Mouse (Mus musculus): Measurements from ENCODE around the gene Max. TPM values are rescaled to one million over a fixed set of nuclear protein-coding genes. Genes with fewer than 3 reads are reported as not detected.

Gene Max
- polyA plus RNA-seq, 1 experiment from 2014 or later: 19.4 TPM

- no peak for ATAC-seq (replicated peaks)
- 90% methylated on average over 5 of the region's 5 CpGs for WGBS
- peaks cover 9% of the 10 kb centered on the region for H3K4me1 ChIP-seq
- H3K27ac ChIP-seq (replicated peaks): no peak overlapping the region
- no peak overlapping the region for H3K4me2 ChIP-seq (replicated peaks)
- no peak overlapping the region for H3K4me3 ChIP-seq
- no peak overlapping the region for H3K9ac ChIP-seq (replicated peaks)
- H3K36me3 ChIP-seq: peaks cover 89% of the 10 kb centered on the region
- no peaks in the 10 kb centered on the region for H3K27me3 ChIP-seq
- H3K9me3 ChIP-seq: no peaks in the 10 kb centered on the region
Observed at GRCm38 (mm10) chr12:76950330-76950729, 11.7 kb downstream of the Max start.

- WGBS: 89% methylated on average over 3 of the region's 3 CpGs
- no peak overlapping the region for H3K4me3 ChIP-seq
- ATAC-seq (replicated peaks): no peak
Observed at GRCm38 (mm10) chr12:76948781-76949180, 13.2 kb downstream of the Max start.

GRCm38 (mm10) chr12:76948185-76948584, 13.8 kb downstream of the Max start:
- Histone ChIP-seq H3K9me3 (no peaks in the 10 kb centered on the region), H3K4me1 (no peaks in the 10 kb centered on the region), H3K4me2 (replicated peaks) (no peak overlapping the region), H3K36me3 (peaks cover 84% of the 10 kb centered on the region), H3K27me3 (no peaks in the 10 kb centered on the region), H3K27ac (replicated peaks) (no peak overlapping the region), H3K9ac (replicated peaks) (no peak overlapping the region), H3K4me3 (no peak overlapping the region)
- ATAC-seq (replicated peaks): no peak
- 97% methylated on average over 2 of the region's 2 CpGs for WGBS

More at GRCm38 (mm10) chr12:76948781-76949180, 13.2 kb downstream of the Max start:
- no peaks in the 10 kb centered on the region for H3K27me3 ChIP-seq
- H3K36me3 ChIP-seq: peaks cover 88% of the 10 kb centered on the region
- no peak overlapping the region for H3K4me2 ChIP-seq (replicated peaks)
- no peaks in the 10 kb centered on the region for H3K4me1 ChIP-seq
- no peaks in the 10 kb centered on the region for H3K9me3 ChIP-seq
- no peak overlapping the region for H3K27ac ChIP-seq (replicated peaks)
- no peak overlapping the region for H3K9ac ChIP-seq (replicated peaks)

GRCm38 (mm10) chr12:76947487-76947886, 14.5 kb downstream of the Max start:
- Histone ChIP-seq H3K27ac (replicated peaks) (no peak overlapping the region), H3K9ac (replicated peaks) (no peak overlapping the region), H3K36me3 (peaks cover 81% of the 10 kb centered on the region), H3K4me3 (no peak overlapping the region), H3K4me2 (replicated peaks) (no peak overlapping the region), H3K4me1 (no peaks in the 10 kb centered on the region), H3K9me3 (no peaks in the 10 kb centered on the region), H3K27me3 (no peaks in the 10 kb centered on the region)
- ATAC-seq (replicated peaks): no peak
- 96% methylated on average over 3 of the region's 3 CpGs for WGBS

DNA sequence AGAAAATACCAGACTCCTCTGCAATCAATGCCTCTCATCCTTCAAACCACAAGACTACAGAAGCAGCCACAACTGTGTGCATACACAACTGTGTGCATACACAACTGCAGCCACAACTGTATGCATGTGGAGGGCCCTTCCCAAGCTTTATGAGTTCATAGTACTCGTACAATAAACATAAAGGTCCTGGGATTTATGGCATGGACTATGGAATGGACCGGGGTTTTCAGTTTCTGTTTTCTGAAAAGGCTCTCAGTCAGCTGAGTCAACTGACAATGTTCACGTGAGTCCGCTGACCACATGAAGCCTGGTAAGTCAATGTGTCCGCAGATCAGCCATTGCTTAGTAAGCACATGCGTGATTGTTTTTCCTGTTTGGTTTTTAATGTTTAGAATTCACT, 18.5 kb downstream of the Max start:
- no peak for ATAC-seq (replicated peaks)
- Histone ChIP-seq H3K9me3 (no peaks in the 10 kb centered on the region), H3K4me2 (replicated peaks) (no peak overlapping the region), H3K36me3 (peaks cover 79% of the 10 kb centered on the region), H3K27ac (replicated peaks) (no peak overlapping the region), H3K4me1 (no peaks in the 10 kb centered on the region), H3K27me3 (no peaks in the 10 kb centered on the region), H3K4me3 (no peak overlapping the region), H3K9ac (replicated peaks) (no peak overlapping the region)
- 96% methylated on average over 6 of the region's 6 CpGs for WGBS

GRCm38 (mm10) chr12:76943046-76943445, 19.0 kb downstream of the Max start:
- 89% methylated on average over 3 of the region's 3 CpGs for WGBS
- Histone ChIP-seq H3K27ac (replicated peaks) (no peak overlapping the region), H3K9ac (replicated peaks) (no peak overlapping the region), H3K4me2 (replicated peaks) (no peak overlapping the region), H3K27me3 (no peaks in the 10 kb centered on the region), H3K9me3 (no peaks in the 10 kb centered on the region), H3K4me1 (no peaks in the 10 kb centered on the region), H3K4me3 (no peak overlapping the region), H3K36me3 (peaks cover 79% of the 10 kb centered on the region)
- no peak for ATAC-seq (replicated peaks)

GRCm38 (mm10) chr12:76942476-76942875, 19.5 kb downstream of the Max start:
- no peak overlapping the region for H3K9ac ChIP-seq (replicated peaks)
- H3K9me3 ChIP-seq: no peaks in the 10 kb centered on the region
- no peaks in the 10 kb centered on the region for H3K4me1 ChIP-seq
- peaks cover 78% of the 10 kb centered on the region for H3K36me3 ChIP-seq
- no peak for ATAC-seq (replicated peaks)
- no peak overlapping the region for H3K4me2 ChIP-seq (replicated peaks)
- 93% methylated on average over 2 of the region's 2 CpGs for WGBS
- no peak overlapping the region for H3K27ac ChIP-seq (replicated peaks)
- no peaks in the 10 kb centered on the region for H3K27me3 ChIP-seq
- no peak overlapping the region for H3K4me3 ChIP-seq

GRCm38 (mm10) chr12:76941524-76941923, 20.5 kb downstream of the Max start:
- H3K9me3 ChIP-seq: no peaks in the 10 kb centered on the region
- no peak for ATAC-seq (replicated peaks)
- WGBS: 62% methylated on average over 2 of the region's 2 CpGs
- H3K4me2 ChIP-seq (replicated peaks): no peak overlapping the region
- no peak overlapping the region for H3K4me3 ChIP-seq
- no peak overlapping the region for H3K27ac ChIP-seq (replicated peaks)
- no peak overlapping the region for H3K9ac ChIP-seq (replicated peaks)
- H3K4me1 ChIP-seq: no peaks in the 10 kb centered on the region
- no peaks in the 10 kb centered on the region for H3K27me3 ChIP-seq
- H3K36me3 ChIP-seq: peaks cover 79% of the 10 kb centered on the region

- no peak overlapping the region for H3K4me2 ChIP-seq (replicated peaks)
- WGBS: 91% methylated on average over 6 of the region's 6 CpGs
- no peaks in the 10 kb centered on the region for H3K9me3 ChIP-seq
- ATAC-seq (replicated peaks): no peak
- H3K9ac ChIP-seq (replicated peaks): no peak overlapping the region
- H3K27ac ChIP-seq (replicated peaks): no peak overlapping the region
- H3K4me3 ChIP-seq: no peak overlapping the region
- H3K4me1 ChIP-seq: no peaks in the 10 kb centered on the region
- no peaks in the 10 kb centered on the region for H3K27me3 ChIP-seq
- H3K36me3 ChIP-seq: peaks cover 63% of the 10 kb centered on the region
Observed at GRCm38 (mm10) chr12:76938013-76938412, 24.0 kb downstream of the Max start.

DNA sequence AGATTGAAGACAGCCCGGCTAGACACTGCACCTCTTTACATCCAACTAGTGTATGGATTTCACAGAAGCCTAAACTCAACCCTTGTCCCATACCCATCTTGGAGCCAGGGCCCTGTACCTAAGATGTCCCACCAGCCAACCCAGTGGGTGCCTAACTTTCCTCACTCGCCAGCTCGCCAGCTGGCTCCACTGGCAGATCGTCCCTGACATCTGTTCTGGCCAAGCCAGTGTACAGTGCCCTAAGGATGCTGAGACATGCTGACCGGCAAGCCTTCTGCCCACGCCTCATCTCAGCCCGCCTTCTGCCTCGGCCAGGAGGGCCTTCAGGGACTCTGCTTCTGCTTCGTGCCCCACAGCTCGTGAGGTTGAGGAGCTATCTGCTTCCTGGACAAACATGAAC, 25.8 kb downstream of the Max start:
- WGBS: 93% methylated on average over 10 of the region's 10 CpGs
- Histone ChIP-seq H3K36me3 (peaks cover 47% of the 10 kb centered on the region), H3K4me2 (replicated peaks) (no peak overlapping the region), H3K4me3 (no peak overlapping the region), H3K4me1 (no peaks in the 10 kb centered on the region), H3K27me3 (no peaks in the 10 kb centered on the region), H3K9ac (replicated peaks) (no peak overlapping the region), H3K27ac (replicated peaks) (no peak overlapping the region), H3K9me3 (no peaks in the 10 kb centered on the region)
- ATAC-seq (replicated peaks): no peak

GRCm38 (mm10) chr12:76934438-76934837, 27.6 kb downstream of the Max start:
- peaks cover 33% of the 10 kb centered on the region for H3K36me3 ChIP-seq
- H3K9me3 ChIP-seq: no peaks in the 10 kb centered on the region
- no peak overlapping the region for H3K9ac ChIP-seq (replicated peaks)
- no peak overlapping the region for H3K27ac ChIP-seq (replicated peaks)
- H3K27me3 ChIP-seq: no peaks in the 10 kb centered on the region
- H3K4me3 ChIP-seq: no peak overlapping the region
- no peak for ATAC-seq (replicated peaks)
- 95% methylated on average over 3 of the region's 3 CpGs for WGBS
- H3K4me1 ChIP-seq: no peaks in the 10 kb centered on the region
- no peak overlapping the region for H3K4me2 ChIP-seq (replicated peaks)

DNA sequence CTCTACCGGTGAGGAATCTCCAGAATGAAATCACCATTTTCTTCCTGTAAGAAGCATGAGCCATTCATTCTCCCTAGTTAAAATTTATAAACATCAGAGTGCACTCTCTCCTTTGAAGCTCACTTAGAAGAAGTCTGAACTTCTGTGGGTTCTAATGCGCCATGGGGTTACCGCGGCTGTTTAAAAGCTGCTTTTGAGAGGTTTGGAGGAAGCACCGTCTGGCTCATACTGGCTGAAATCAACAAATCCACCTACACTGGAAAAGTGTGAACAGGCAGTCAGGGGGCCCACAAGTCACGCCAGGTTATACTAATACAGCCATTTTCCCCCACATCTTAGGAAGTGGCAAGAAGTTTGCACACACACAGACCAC, 29.3 kb downstream of the Max start:
- no peaks in the 10 kb centered on the region for H3K9me3 ChIP-seq
- no peak overlapping the region for H3K4me2 ChIP-seq (replicated peaks)
- no peak overlapping the region for H3K9ac ChIP-seq (replicated peaks)
- no peak overlapping the region for H3K27ac ChIP-seq (replicated peaks)
- 86% methylated on average over 6 of the region's 6 CpGs for WGBS
- H3K36me3 ChIP-seq: peaks cover 16% of the 10 kb centered on the region
- no peak overlapping the region for H3K4me3 ChIP-seq
- no peak for ATAC-seq (replicated peaks)
- no peaks in the 10 kb centered on the region for H3K27me3 ChIP-seq
- no peaks in the 10 kb centered on the region for H3K4me1 ChIP-seq

DNA sequence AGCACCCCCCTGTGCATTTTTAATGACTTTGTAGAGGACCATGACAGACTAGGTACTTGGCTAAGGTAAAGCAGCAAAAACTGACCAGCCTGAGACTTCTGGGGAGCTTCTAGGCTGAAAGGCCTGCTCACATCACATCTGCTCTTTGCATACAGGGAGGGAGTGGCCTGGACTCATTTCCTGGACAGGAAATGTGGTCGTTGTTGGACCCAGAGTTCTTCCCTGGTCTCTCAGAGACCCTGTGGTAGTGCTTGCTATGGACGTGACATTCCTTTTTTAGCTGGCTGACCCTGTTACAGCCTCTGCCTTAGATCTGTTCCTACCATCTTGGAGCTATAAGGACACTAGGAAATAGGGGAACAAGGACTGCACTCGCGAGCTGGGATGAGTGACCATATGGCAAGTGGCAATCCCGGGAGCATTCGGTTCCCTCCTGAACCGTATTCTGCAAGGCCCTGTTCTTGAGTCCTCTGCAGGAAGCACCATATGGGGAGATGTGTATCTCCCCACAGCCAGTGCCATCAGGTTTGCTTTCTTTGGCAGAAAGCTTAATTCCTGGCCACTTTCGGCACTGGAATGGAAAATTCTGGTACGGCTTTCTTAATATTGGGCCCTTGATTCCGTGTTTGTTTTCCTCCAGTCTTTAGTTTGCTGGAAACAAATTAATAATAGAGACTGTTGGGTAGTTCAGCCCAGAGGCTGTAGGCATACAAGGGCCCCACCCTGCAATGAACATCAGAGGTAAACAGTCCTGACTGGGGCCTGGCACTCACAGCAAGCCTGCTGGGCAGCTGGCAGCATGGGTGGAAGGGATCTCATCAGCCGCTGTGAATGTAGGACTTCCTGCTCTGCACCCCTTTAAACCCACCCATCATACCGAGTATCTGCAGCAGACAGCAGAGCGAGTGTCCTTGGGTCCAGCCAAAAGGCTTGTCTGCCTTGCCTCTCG, 30.0 kb downstream of the Max start:
- no peak for ATAC-seq (replicated peaks)
- no peaks in the 10 kb centered on the region for H3K27me3 ChIP-seq
- 88% methylated on average over 14 of the region's 14 CpGs for WGBS

More for the DNA sequence above, 30.0 kb downstream of the Max start:
- Histone ChIP-seq H3K36me3 (peaks cover 12% of the 10 kb centered on the region), H3K9ac (replicated peaks) (no peak overlapping the region), H3K9me3 (no peaks in the 10 kb centered on the region), H3K4me1 (no peaks in the 10 kb centered on the region), H3K4me2 (replicated peaks) (no peak overlapping the region), H3K27ac (replicated peaks) (no peak overlapping the region), H3K4me3 (no peak overlapping the region)
